Mouse (Mus musculus) MEL (cell line): ENCODE results near the gene Cnbd2. TPM values are rescaled to one million over a fixed set of nuclear protein-coding genes. Genes with fewer than 3 reads are reported as not detected.
A peak's percentile ranks its signal among the peaks of the same experiment; 100 is the strongest.

Experiments
- DNase-seq: peaks from one replicate; pipeline ENCODE4 v3.0.0; 2011; ENCODE audit warnings: low read depth, low spot score
- H3K27ac ChIP-seq: 2 replicates; pipeline ENCODE4 v1.5.1; 2012; ENCODE audit warnings: low read depth, mild to moderate bottlenecking, control low read depth, low read length, moderate library complexity; ENCODE audit not compliant: control insufficient read depth
- H3K27me3 ChIP-seq, 2 experiments: fragments of 150-350 bp in 1 of 2; sonication (generic) in 1 of 2; 2 replicates each; pipeline ENCODE4 v1.6.1; 2012; ENCODE audit warnings: low read length in 2 of 2, mild to moderate bottlenecking in 2 of 2, improper control_type of control experiment in 1 of 2, moderate library complexity in 1 of 2; ENCODE audit not compliant: insufficient read depth in 2 of 2, control insufficient read depth in 1 of 2
- H3K36me3 ChIP-seq, 2 experiments: 2 replicates each; pipeline ENCODE4 v1.6.1; 2012 to 2014; ENCODE audit warnings: low read length in 2 of 2, improper control_type of control experiment in 1 of 2, inconsistent platforms in 1 of 2, mild to moderate bottlenecking in 1 of 2; ENCODE audit not compliant: insufficient read depth in 2 of 2, control insufficient read depth in 1 of 2
- H3K4me1 ChIP-seq, 2 experiments: fragments of 150-350 bp in 1 of 2; sonication (generic) in 1 of 2; 2 replicates each; pipeline ENCODE4 v1.6.1; 2012; ENCODE audit warnings: low read length in 2 of 2, improper control_type of control experiment in 1 of 2, mild to moderate bottlenecking in 1 of 2; ENCODE audit not compliant: insufficient read depth in 2 of 2, control insufficient read depth in 1 of 2
- H3K4me3 ChIP-seq, 2 experiments: fragments of 150-350 bp in 1 of 2; sonication (generic) in 1 of 2; 2 replicates each; pipeline ENCODE4 v1.5.1; 2012; ENCODE audit warnings: low read depth in 2 of 2, low read length in 2 of 2, mild to moderate bottlenecking in 2 of 2, moderate library complexity in 2 of 2, control low read depth in 1 of 2, improper control_type of control experiment in 1 of 2; ENCODE audit not compliant: control insufficient read depth in 1 of 2, insufficient read depth in 1 of 2
- H3K79me2 ChIP-seq: 2 replicates; pipeline ENCODE4 v1.6.1; 2012; ENCODE audit warnings: mild to moderate bottlenecking, low read length, moderate library complexity; ENCODE audit not compliant: control insufficient read depth, poor library complexity, insufficient read depth
- H3K9ac ChIP-seq: 2 replicates; pipeline ENCODE4 v1.6.1; 2012; ENCODE audit warnings: low read depth, mild to moderate bottlenecking, control low read depth, low read length, moderate library complexity; ENCODE audit not compliant: control insufficient read depth, poor library complexity, severe bottlenecking
- H3K9me3 ChIP-seq: fragments of 150-350 bp; sonication (generic); replicated peaks from 2 replicates; pipeline ENCODE4 v1.6.1; 2012; ENCODE audit warnings: mild to moderate bottlenecking, low read length, improper control_type of control experiment, moderate library complexity; ENCODE audit not compliant: insufficient read depth
- CHD2 ChIP-seq: IDR thresholded peaks from 2 replicates; pipeline ENCODE4 v1.6.1; 2011; ENCODE audit warnings: low read length, improper control_type of control experiment
- CTCF ChIP-seq, 3 experiments: IDR thresholded peaks in 2 of 3; conservative IDR thresholded peaks in 1 of 3; 2 replicates each; pipeline ENCODE4 v1.5.1; 2011 to 2012; ENCODE audit warnings: low read length in 3 of 3, low read depth in 2 of 3, mild to moderate bottlenecking in 2 of 3, improper control_type of control experiment in 1 of 3, inconsistent platforms in 1 of 3, mixed read lengths in 1 of 3, moderate library complexity in 1 of 3; ENCODE audit not compliant: control insufficient read depth in 1 of 3, insufficient read depth in 1 of 3, poor library complexity in 1 of 3, severe bottlenecking in 1 of 3
- ELF1 ChIP-seq: IDR thresholded peaks from 2 replicates; pipeline ENCODE4 v1.6.1; 2014; ENCODE audit warnings: low read depth, mild to moderate bottlenecking, inconsistent platforms, low read length, improper control_type of control experiment, moderate library complexity
- GATA1 ChIP-seq: IDR thresholded peaks from 2 replicates; pipeline ENCODE4 v1.6.1; 2011; ENCODE audit warnings: low read depth, low read length, improper control_type of control experiment
- JUND ChIP-seq: IDR thresholded peaks from 2 replicates; pipeline ENCODE4 v1.6.1; 2011; ENCODE audit warnings: low read depth, mild to moderate bottlenecking, improper control_type of control experiment, low read length
- MAFK ChIP-seq: IDR thresholded peaks from 2 replicates; pipeline ENCODE4 v1.6.1; 2011; ENCODE audit warnings: low read depth, mild to moderate bottlenecking, low read length, improper control_type of control experiment, borderline replicate concordance
- MAZ ChIP-seq: IDR thresholded peaks from 2 replicates; pipeline ENCODE4 v1.6.1; 2012; ENCODE audit warnings: low read depth, mild to moderate bottlenecking, inconsistent platforms, low read length, improper control_type of control experiment
- MEF2A ChIP-seq: IDR thresholded peaks from 2 replicates; pipeline ENCODE4 v1.6.1; 2014; ENCODE audit warnings: low read depth, mild to moderate bottlenecking, inconsistent platforms, low read length, improper control_type of control experiment; ENCODE audit not compliant: poor library complexity, insufficient replicate concordance, severe bottlenecking; ENCODE audit errors: extremely low read depth
- MYB ChIP-seq: IDR thresholded peaks from 2 replicates; pipeline ENCODE4 v1.6.1; 2011; ENCODE audit warnings: mild to moderate bottlenecking, low read depth, low read length, improper control_type of control experiment
- POLR2AphosphoS5 ChIP-seq: IDR thresholded peaks from 2 replicates; pipeline ENCODE4 v1.6.1; 2012; ENCODE audit warnings: low read depth, borderline replicate concordance, mild to moderate bottlenecking, inconsistent platforms, low read length, moderate library complexity, mixed read lengths
- RAD21 ChIP-seq: IDR thresholded peaks from 2 replicates; pipeline ENCODE4 v1.6.1; 2011; ENCODE audit warnings: mild to moderate bottlenecking, low read depth, low read length, improper control_type of control experiment
- SIN3A ChIP-seq: IDR thresholded peaks from 2 replicates; pipeline ENCODE4 v1.6.1; 2012; ENCODE audit warnings: low read length, improper control_type of control experiment, inconsistent platforms
- TCF12 ChIP-seq: IDR thresholded peaks from 2 replicates; pipeline ENCODE4 v1.6.1; 2014; ENCODE audit warnings: low read depth, mild to moderate bottlenecking, inconsistent platforms, low read length, improper control_type of control experiment, moderate library complexity
- UBTF ChIP-seq: IDR thresholded peaks from 2 replicates; pipeline ENCODE4 v1.6.1; 2012; ENCODE audit warnings: low read depth, mild to moderate bottlenecking, inconsistent platforms, low read length, improper control_type of control experiment, moderate library complexity, borderline replicate concordance; ENCODE audit not compliant: insufficient read depth
- ZKSCAN1 ChIP-seq: IDR thresholded peaks from 2 replicates; pipeline ENCODE4 v1.6.1; 2012; ENCODE audit warnings: low read depth, mild to moderate bottlenecking, inconsistent platforms, low read length, improper control_type of control experiment, moderate library complexity
- polyA plus RNA-seq, 2 experiments: library from polyadenylated mRNA; stranded (reverse) in 1 of 2; unstranded in 1 of 2; fragments of >175 nt in 1 of 2; fragments of >200 nt in 1 of 2; gene quantifications; 2 replicates each; pipeline versions ENCODE4 v1.2.1 to v1.2.4; 2012; ENCODE audit warnings: low replicate concordance in 2 of 2, low read depth in 1 of 2; ENCODE audit not compliant: insufficient read length in 2 of 2, insufficient read depth in 1 of 2, missing spikeins in 1 of 2
- total RNA-seq: library from RNA; depleted of rRNA; stranded (reverse); fragments of 300-350 nt; gene quantifications from 2 replicates; pipeline ENCODE4 v1.2.3, GENCODE M21; 2012

Cnbd2 gene
- total and polyA plus RNA-seq, 3 experiments = 1.8 to 4.8 TPM; not detected in 1

- no peak for TF ChIP-seq MYB
- TF ChIP-seq MEF2A = no peak
- no peak for TF ChIP-seq ZKSCAN1
Measured at GRCm38 (mm10) chr2:156313153-156313552, 1.1 kb downstream of the Cnbd2 start (continued).

- Histone ChIP-seq H3K9ac (no peak overlapping the region), H3K36me3 (peaks cover 0 to 6% of the 10 kb centered on the region in 2 experiments; a peak in 2 of 4 replicates), H3K27ac (no peak overlapping the region), H3K27me3 (no peaks in the 10 kb centered on the region), H3K4me3 (no peak overlapping the region), H3K79me2 (peaks cover 13% of the 10 kb centered on the region), H3K9me3 (no peaks in the 10 kb centered on the region), H3K4me1 (peaks cover 0 to 3% of the 10 kb centered on the region in 2 experiments; a peak in 3 of 4 replicates)
- TF ChIP-seq POLR2AphosphoS5 (no peak), SIN3A (no peak), MAZ (no peak), CTCF (IDR thresholded peaks at IDR 0.05 in 2 of 3, conservative IDR thresholded peaks at IDR 0.05 in 1 of 3; ENCODE audit: control insufficient read depth in 1 of 3, insufficient read depth in 1 of 3, low read depth in 2 of 3, low read length in 3 of 3, poor library complexity in 1 of 3, severe bottlenecking in 1 of 3) (peak in 1 of 3 experiments; percentile 15; a peak in 1 of 6 replicates)
- no peak for DNase-seq
Measured at GRCm38 (mm10) chr2:156314811-156315210, 2.7 kb downstream of the Cnbd2 start.

GRCm38 (mm10) chr2:156318491-156318890 lies 6.4 kb downstream of the Cnbd2 start:
- Histone ChIP-seq H3K9me3 (no peaks in the 10 kb centered on the region), H3K79me2 (peaks cover 4% of the 10 kb centered on the region), H3K36me3 (peaks cover 0 to 4% of the 10 kb centered on the region in 2 experiments; a peak in 2 of 4 replicates), H3K4me3 (no peak overlapping the region), H3K9ac (no peak overlapping the region), H3K27ac (no peak overlapping the region), H3K27me3 (no peaks in the 10 kb centered on the region), H3K4me1 (peaks cover 3 to 8% of the 10 kb centered on the region in 2 experiments)
- no peak for TF ChIP-seq RAD21
- no peak for TF ChIP-seq GATA1
- TF ChIP-seq CHD2 = no peak
- TF ChIP-seq ZKSCAN1 = no peak
- TF ChIP-seq MAFK = no peak
- no peak for TF ChIP-seq JUND
- TF ChIP-seq ELF1 = no peak
- no peak for TF ChIP-seq UBTF
- TF ChIP-seq TCF12 = no peak
- no peak for DNase-seq
